Comparison of ENCODE assay signal across 8 mouse cellular contexts in the genomic region with DNA sequence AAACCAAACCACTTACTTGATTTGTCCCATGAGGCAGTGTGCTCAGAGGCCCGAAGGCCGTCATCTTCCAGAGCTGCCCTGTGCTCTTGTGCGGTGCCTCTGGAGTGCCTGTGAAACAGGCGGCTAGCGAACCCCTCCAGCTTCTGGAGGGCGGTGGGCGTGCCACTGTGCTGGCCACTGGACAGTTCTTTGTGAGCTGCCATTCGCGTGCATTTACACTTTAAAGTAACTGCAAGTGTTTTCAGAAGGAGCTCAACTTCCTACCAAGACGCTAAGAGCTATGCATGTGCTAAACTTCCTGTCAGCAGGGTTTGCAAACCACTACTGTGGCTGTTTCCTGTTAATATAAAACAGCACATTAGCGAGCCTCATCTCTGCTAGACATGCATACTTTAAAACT. TPM values are rescaled to one million over a fixed set of nuclear protein-coding genes. Genes with fewer than 3 reads are reported as not detected.
A peak's percentile ranks its signal among the peaks of the same experiment; 100 is the strongest.
DNase-seq lines count a peak whose midpoint lies in the region; ATAC-seq and TF ChIP-seq lines count a peak whose summit lies in the region.

No protein-coding gene starts in this region.

- no peak overlapping the region for H3K4me2 ChIP-seq in forebrain, postnatal 0 days (ENCODE audit: low read depth)
- peak overlapping the region; percentile 66 for H3K4me2 ChIP-seq in liver, postnatal 0 days (ENCODE audit: low read depth, low read length)

- no peak for TF ChIP-seq CTCF in forebrain, postnatal 0 days (IDR thresholded peaks at IDR 0.05; ENCODE audit: low read depth)
- TF ChIP-seq CTCF in liver, postnatal 0 days (IDR thresholded peaks at IDR 0.05; ENCODE audit: low read depth) = no peak
- no peak for TF ChIP-seq CTCF in olfactory bulb, adult 2 months (IDR thresholded peaks at IDR 0.05; ENCODE audit: insufficient read depth, low read depth, low read length)

- no peak for TF ChIP-seq EP300 in liver, postnatal 0 days (IDR thresholded peaks at IDR 0.05; ENCODE audit: low read depth)

- ATAC-seq in forebrain, postnatal 0 days = no peak; the same call in 1 of the 2 replicates
- peak; percentile 78 for ATAC-seq in inflammation-experienced regulatory T-cells, adult 6 months
- ATAC-seq in liver, postnatal 0 days = peak; percentile 30; the same call in 1 of the 2 replicates

- H3K4me3 ChIP-seq in forebrain, postnatal 0 days (ENCODE audit: low read depth, low read length) = no peak overlapping the region
- H3K4me3 ChIP-seq in liver, postnatal 0 days (ENCODE audit: low read depth, low read length) = peak overlapping the region; percentile 19
- peak overlapping the region; percentile 31 for H3K4me3 ChIP-seq in olfactory bulb, adult 2 months (ENCODE audit: insufficient read depth, low read depth, low read length)

- no peak for TF ChIP-seq POLR2A in olfactory bulb, adult 2 months (IDR thresholded peaks at IDR 0.05; ENCODE audit: insufficient read depth, low read depth, low read length)

- no peaks in the 10 kb centered on the region for H3K27me3 ChIP-seq in forebrain, postnatal 0 days (ENCODE audit: insufficient read depth, low read length)
- no peaks in the 10 kb centered on the region for H3K27me3 ChIP-seq in liver, postnatal 0 days (ENCODE audit: insufficient read depth, low read length)

- H3K4me1 ChIP-seq in forebrain, postnatal 0 days (ENCODE audit: insufficient read depth) = 0 out of 2 replicates have a peak, but pooled peaks cover 7% of the 10 kb centered on the region
- peaks cover 13% of the 10 kb centered on the region; the same call in 1 of the 2 replicates for H3K4me1 ChIP-seq in liver, postnatal 0 days (ENCODE audit: insufficient read depth)
- peaks cover 6% of the 10 kb centered on the region for H3K4me1 ChIP-seq in olfactory bulb, adult 2 months (ENCODE audit: control insufficient read depth, insufficient read depth, low read length)

- H3K9ac ChIP-seq in forebrain, postnatal 0 days = 0 out of 2 replicates have a peak overlapping the region, but pooled peaks have one; percentile 6
- H3K9ac ChIP-seq in liver, postnatal 0 days (replicated peaks) = peak overlapping the region; percentile 53; the same call in 1 of the 2 replicates

- 16% methylated on average over 11 of the region's 11 CpGs for WGBS in forebrain, postnatal 0 days
- WGBS in liver, postnatal 0 days (ENCODE audit: insufficient replicate concordance) = 18% methylated on average over 11 of the region's 11 CpGs
- 32% methylated on average over 11 of the region's 11 CpGs for WGBS in olfactory bulb, adult 2 months

- DNase-seq in urinary bladder, postnatal 25 days (ENCODE audit: low spot score) = peak; percentile 12
- no peak for DNase-seq in urinary bladder, postnatal 10 days (ENCODE audit: low spot score)
- no peak for DNase-seq in forebrain, postnatal 0 days
- no peak for DNase-seq in liver, postnatal 0 days
- DNase-seq in cerebellum, adult 8-10 months = no peak
- DNase-seq in left cerebral cortex, adult 9 months (ENCODE audit: low spot score in 2 of 2) = no peak

- H3K9me3 ChIP-seq in forebrain, postnatal 0 days (ENCODE audit: low read length) = no peaks in the 10 kb centered on the region
- H3K9me3 ChIP-seq in liver, postnatal 0 days (ENCODE audit: low read length) = no peaks in the 10 kb centered on the region

- H3K36me3 ChIP-seq in forebrain, postnatal 0 days (ENCODE audit: insufficient read depth) = no peaks in the 10 kb centered on the region
- no peaks in the 10 kb centered on the region for H3K36me3 ChIP-seq in liver, postnatal 0 days (replicated peaks; ENCODE audit: insufficient read depth, low read length)

- 0 out of 2 replicates have a peak overlapping the region, but pooled peaks have one; percentile 2 for H3K27ac ChIP-seq in forebrain, postnatal 0 days (ENCODE audit: low read depth, low read length)
- H3K27ac ChIP-seq in liver, postnatal 0 days (ENCODE audit: low read depth) = peak overlapping the region; percentile 86
- peak overlapping the region; percentile 20; the same call in 1 of the 2 replicates for H3K27ac ChIP-seq in olfactory bulb, adult 2 months (ENCODE audit: insufficient read depth, low read depth, low read length)

RNA-seq across cellular contexts. Expression of a gene that starts 31.7 kb away (rescaled TPM):
- total RNA-seq in forebrain, postnatal 0 days (2014; rRNA removed) = 320 and 369 TPM in 2 replicates
- polyA plus RNA-seq in forebrain, postnatal 0 days (2015; fragmentation: Nextera tagmentation; extraction: Ambion mirVana) = 161 and 208 TPM in 2 replicates
- 100 to 1,000 TPM; 115 to 151 (median 125) TPM for polyA plus RNA-seq in inflammation-experienced regulatory T-cells, adult 6 months (2017; shearing (Covaris generic))
- 14.1 and 15.4 TPM in 2 replicates for polyA plus RNA-seq in liver, postnatal 0 days (2015; fragmentation: Nextera tagmentation; extraction: Ambion mirVana)
- 239 and 324 TPM in 2 replicates for polyA plus RNA-seq in olfactory bulb, adult 2 months (2012; ENCODE audit: insufficient read depth, insufficient read length, low replicate concordance, missing spikeins)

Comparison
In these comparisons a context has a peak if more than half of its experiments do, and no peak if none do; other contexts are left out.
1. H3K27ac ChIP-seq: peak in every context shown above with its lines; median percentile 86 in liver, postnatal 0 days; 20 in olfactory bulb, adult 2 months; 2 in forebrain, postnatal 0 days.